Mouse (Mus musculus): ENCODE measurements around the gene Gm29797. TPM values are rescaled to one million over a fixed set of nuclear protein-coding genes. Genes with fewer than 3 reads are reported as not detected.

The Gm29797 gene
- not detected in 2 replicates for polyA plus RNA-seq (2012; ENCODE audit: insufficient read depth, insufficient read length, low replicate concordance, missing spikeins)

- TF ChIP-seq POLR2A (IDR thresholded peaks at IDR 0.05; ENCODE audit: insufficient read depth, low read depth, low read length) (no peak), CTCF (IDR thresholded peaks at IDR 0.05; ENCODE audit: insufficient read depth, low read depth, low read length) (no peak)
- peaks cover 13% of the 10 kb centered on the region for H3K4me1 ChIP-seq (ENCODE audit: control insufficient read depth, insufficient read depth, low read length)
- H3K4me3 ChIP-seq (ENCODE audit: insufficient read depth, low read depth, low read length) = no peak within 1 kb of the TSS
- no peak within 1 kb of the TSS for H3K27ac ChIP-seq (ENCODE audit: insufficient read depth, low read depth, low read length)
- 84% methylated on average over 3 of the region's 3 CpGs for WGBS
These were observed at the start of gene Gm29797 for GRCm38 (mm10) chr2:181656734-181657133. TSS of gene Gm29797 (plus strand) at chr2:181657034.

- WGBS = 88% methylated on average over 5 of the region's 5 CpGs
- Histone ChIP-seq H3K4me1 (ENCODE audit: control insufficient read depth, insufficient read depth, low read length) (no peaks in the 10 kb centered on the region), H3K4me3 (ENCODE audit: insufficient read depth, low read depth, low read length) (no peak overlapping the region), H3K27ac (ENCODE audit: insufficient read depth, low read depth, low read length) (no peak overlapping the region)
- TF ChIP-seq POLR2A (IDR thresholded peaks at IDR 0.05; ENCODE audit: insufficient read depth, low read depth, low read length) (no peak), CTCF (IDR thresholded peaks at IDR 0.05; ENCODE audit: insufficient read depth, low read depth, low read length) (no peak)
These were observed 37.9 kb upstream of the Gm29797 start for GRCm38 (mm10) chr2:181618761-181619495.

- H3K27ac ChIP-seq (ENCODE audit: insufficient read depth, low read depth, low read length) = no peak overlapping the region
- H3K4me3 ChIP-seq (ENCODE audit: insufficient read depth, low read depth, low read length) = no peak overlapping the region
- no peak for TF ChIP-seq CTCF (IDR thresholded peaks at IDR 0.05; ENCODE audit: insufficient read depth, low read depth, low read length)
- TF ChIP-seq POLR2A (IDR thresholded peaks at IDR 0.05; ENCODE audit: insufficient read depth, low read depth, low read length) = no peak
- H3K4me1 ChIP-seq (ENCODE audit: control insufficient read depth, insufficient read depth, low read length) = no peaks in the 10 kb centered on the region
These were observed 33.4 kb upstream of the Gm29797 start for GRCm38 (mm10) chr2:181623401-181623800.

- TF ChIP-seq POLR2A (IDR thresholded peaks at IDR 0.05; ENCODE audit: insufficient read depth, low read depth, low read length) (no peak), CTCF (IDR thresholded peaks at IDR 0.05; ENCODE audit: insufficient read depth, low read depth, low read length) (no peak)
- Histone ChIP-seq H3K27ac (ENCODE audit: insufficient read depth, low read depth, low read length) (no peak overlapping the region), H3K4me3 (ENCODE audit: insufficient read depth, low read depth, low read length) (no peak overlapping the region), H3K4me1 (ENCODE audit: control insufficient read depth, insufficient read depth, low read length) (no peaks in the 10 kb centered on the region)
These were observed 28.4 kb upstream of the Gm29797 start for GRCm38 (mm10) chr2:181628471-181628870.

GRCm38 (mm10) chr2:181632624-181633023 lies 24.2 kb upstream of the Gm29797 start:
- no peak overlapping the region for H3K27ac ChIP-seq (ENCODE audit: insufficient read depth, low read depth, low read length)
- TF ChIP-seq POLR2A (IDR thresholded peaks at IDR 0.05; ENCODE audit: insufficient read depth, low read depth, low read length) (no peak), CTCF (IDR thresholded peaks at IDR 0.05; ENCODE audit: insufficient read depth, low read depth, low read length) (no peak)
- no peak overlapping the region for H3K4me3 ChIP-seq (ENCODE audit: insufficient read depth, low read depth, low read length)
- no peaks in the 10 kb centered on the region for H3K4me1 ChIP-seq (ENCODE audit: control insufficient read depth, insufficient read depth, low read length)
- WGBS = 93% methylated on average over 6 of the region's 6 CpGs

- Histone ChIP-seq H3K4me3 (ENCODE audit: insufficient read depth, low read depth, low read length) (no peak overlapping the region), H3K4me1 (ENCODE audit: control insufficient read depth, insufficient read depth, low read length) (no peaks in the 10 kb centered on the region), H3K27ac (ENCODE audit: insufficient read depth, low read depth, low read length) (no peak overlapping the region)
- no peak for TF ChIP-seq POLR2A (IDR thresholded peaks at IDR 0.05; ENCODE audit: insufficient read depth, low read depth, low read length)
- 85% methylated on average over 3 of the region's 3 CpGs for WGBS
These were observed 21.0 kb upstream of the Gm29797 start for GRCm38 (mm10) chr2:181635865-181636264.

GRCm38 (mm10) chr2:181644361-181644760 lies 12.5 kb upstream of the Gm29797 start:
- no peak for TF ChIP-seq POLR2A (IDR thresholded peaks at IDR 0.05; ENCODE audit: insufficient read depth, low read depth, low read length)
- TF ChIP-seq CTCF (IDR thresholded peaks at IDR 0.05; ENCODE audit: insufficient read depth, low read depth, low read length) = no peak
- Histone ChIP-seq H3K4me3 (ENCODE audit: insufficient read depth, low read depth, low read length) (no peak overlapping the region), H3K27ac (ENCODE audit: insufficient read depth, low read depth, low read length) (no peak overlapping the region), H3K4me1 (ENCODE audit: control insufficient read depth, insufficient read depth, low read length) (no peaks in the 10 kb centered on the region)
- WGBS = 92% methylated on average over 2 of the region's 2 CpGs

GRCm38 (mm10) chr2:181645666-181646065 lies 11.2 kb upstream of the Gm29797 start:
- no peak overlapping the region for H3K27ac ChIP-seq (ENCODE audit: insufficient read depth, low read depth, low read length)
- 35% methylated on average over 3 of the region's 3 CpGs for WGBS

GRCm38 (mm10) chr2:181646626-181647472 lies 10.0 kb upstream of the Gm29797 start:
- TF ChIP-seq CTCF (IDR thresholded peaks at IDR 0.05; ENCODE audit: insufficient read depth, low read depth, low read length) = no peak
- TF ChIP-seq POLR2A (IDR thresholded peaks at IDR 0.05; ENCODE audit: insufficient read depth, low read depth, low read length) = no peak
- H3K4me3 ChIP-seq (ENCODE audit: insufficient read depth, low read depth, low read length) = no peak overlapping the region
- 96% methylated on average over 6 of the region's 6 CpGs for WGBS
- H3K4me1 ChIP-seq (ENCODE audit: control insufficient read depth, insufficient read depth, low read length) = no peaks in the 10 kb centered on the region
- H3K27ac ChIP-seq (ENCODE audit: insufficient read depth, low read depth, low read length) = no peak overlapping the region

More at GRCm38 (mm10) chr2:181645666-181646065, 11.2 kb upstream of the Gm29797 start:
- H3K4me1 ChIP-seq (ENCODE audit: control insufficient read depth, insufficient read depth, low read length) = no peaks in the 10 kb centered on the region
- H3K4me3 ChIP-seq (ENCODE audit: insufficient read depth, low read depth, low read length) = no peak overlapping the region
- TF ChIP-seq POLR2A (IDR thresholded peaks at IDR 0.05; ENCODE audit: insufficient read depth, low read depth, low read length) (no peak), CTCF (IDR thresholded peaks at IDR 0.05; ENCODE audit: insufficient read depth, low read depth, low read length) (no peak)
